Mouse (Mus musculus) Muller cell, postnatal 12 days (primary cell): Measurements from ENCODE around the gene Prkra.
"Not testable (repeated sequence)": the region's sequence is repeated elsewhere in the genome, so short reads cannot be mapped to it uniquely, and the experiment has no call there.

Source experiments
- DNase-seq: peaks from one replicate; pipeline ENCODE4 v3.0.0-alpha.2; 2015; ENCODE audit errors: inconsistent ontology term

Gene Prkra

GRCm38 (mm10) chr2:76655982-76656381, 8.2 kb upstream of the Prkra start:
- no peak for DNase-seq

- DNase-seq = no peak
These were observed 7.6 kb upstream of the Prkra start for GRCm38 (mm10) chr2:76655444-76655843.

- DNase-seq = no peak
These were observed 6.8 kb upstream of the Prkra start for GRCm38 (mm10) chr2:76654646-76655045.

DNA sequence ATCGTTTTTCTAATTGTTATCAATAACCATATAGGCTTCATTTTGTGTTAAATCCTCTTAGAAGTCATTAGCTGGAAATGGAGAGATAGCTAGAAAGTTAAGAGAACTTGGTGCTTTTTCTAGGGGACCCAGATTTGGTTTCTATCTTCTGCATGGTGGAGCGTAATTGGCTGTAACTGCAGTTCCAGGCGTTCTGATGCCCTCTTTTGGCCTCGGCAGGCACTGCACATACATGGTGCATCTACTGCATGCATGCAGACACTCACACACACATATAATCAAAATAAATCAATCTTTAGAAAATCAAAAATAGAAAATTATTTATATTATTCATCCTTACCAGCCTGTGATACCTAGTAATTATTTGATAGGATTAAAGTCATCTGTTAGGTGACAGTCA, 5.3 kb upstream of the Prkra start:
- no peak for DNase-seq

DNA sequence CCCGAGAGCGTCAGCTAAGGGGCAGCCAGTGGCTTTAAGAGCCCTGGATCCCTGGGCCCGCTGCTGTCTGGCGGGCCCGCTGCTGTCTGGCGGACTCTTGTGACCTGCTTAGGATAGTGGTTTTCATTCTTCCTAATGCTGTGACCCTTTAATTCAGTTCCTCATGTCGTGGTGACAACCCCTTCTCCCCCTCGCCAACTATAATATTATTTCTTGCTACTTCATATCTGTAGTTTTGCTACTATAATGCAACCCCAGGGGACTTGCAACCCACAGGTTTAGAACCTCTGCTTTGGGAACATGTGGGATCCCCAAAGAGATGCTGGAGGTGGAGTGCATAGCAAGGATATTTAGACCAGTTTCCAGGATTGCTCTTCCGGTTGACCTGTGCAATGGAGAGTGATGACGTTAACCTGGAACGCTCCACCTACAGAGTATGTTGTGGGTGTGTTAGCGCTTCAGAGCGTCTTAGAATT, 889 bp upstream of the Prkra start:
- peak; percentile 33 for DNase-seq

- no peak for DNase-seq
These were observed 360 bp downstream of the Prkra start for GRCm38 (mm10) chr2:76647441-76647869.

DNA sequence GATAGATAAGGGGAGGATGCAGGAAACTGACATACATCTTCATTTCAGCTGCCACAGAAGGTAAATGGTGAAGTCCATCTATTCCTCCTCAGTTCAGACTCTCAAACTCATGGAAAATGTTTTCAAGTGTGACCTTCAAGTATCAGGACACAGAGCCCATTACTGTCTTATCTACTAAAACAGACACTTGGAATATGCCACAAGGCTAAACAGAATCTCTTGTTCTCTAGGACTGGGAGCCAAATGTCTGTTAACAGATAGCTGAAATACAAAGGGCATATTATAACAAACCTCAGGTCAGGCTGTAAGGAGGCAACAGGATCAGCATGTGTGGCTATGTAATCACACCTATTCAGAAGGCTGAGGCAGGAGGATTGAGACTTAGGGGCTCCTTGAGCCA, 4.0 kb downstream of the Prkra start:
- DNase-seq = no peak

DNA sequence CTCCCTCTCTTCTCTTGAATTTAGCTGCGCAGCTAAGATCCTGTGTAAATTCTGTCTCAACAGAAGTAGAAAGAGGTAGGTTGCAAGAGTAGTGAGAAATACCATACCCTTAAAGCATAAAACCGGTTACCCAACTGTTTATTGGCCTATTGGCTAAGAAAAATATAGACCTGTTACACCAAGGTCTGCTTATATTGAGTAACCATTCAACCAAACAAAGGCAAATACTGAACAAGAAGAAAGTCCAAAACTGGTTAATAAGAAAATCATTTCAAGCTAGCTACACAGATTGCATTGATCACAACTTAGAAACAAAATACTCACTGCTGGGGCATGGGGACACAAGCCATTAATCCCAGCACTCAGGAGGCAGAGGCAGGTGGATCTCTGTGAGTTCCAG, 8.2 kb downstream of the Prkra start:
- no peak for DNase-seq

DNA sequence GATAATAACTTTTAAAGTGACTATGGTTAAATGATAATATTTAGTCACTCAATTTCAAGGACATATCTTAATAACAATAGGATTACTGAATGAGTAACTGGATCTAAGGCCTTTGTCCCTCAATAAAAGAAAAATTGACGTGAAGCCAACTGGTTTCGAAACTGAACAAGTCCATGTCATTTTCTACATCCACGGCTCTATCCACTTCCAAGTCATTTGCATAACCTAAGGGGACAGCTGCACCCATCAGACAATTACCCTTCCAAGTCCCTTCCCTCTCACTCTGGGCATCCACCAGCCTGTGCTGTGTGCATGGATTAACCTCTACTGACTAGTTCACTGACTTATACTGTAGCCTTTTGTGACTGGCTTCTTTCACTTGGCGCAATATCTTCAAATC, 16.2 kb downstream of the Prkra start:
- peak; percentile 33 for DNase-seq

GRCm38 (mm10) chr2:76630293-76630692, 17.5 kb downstream of the Prkra start:
- DNase-seq = no peak

GRCm38 (mm10) chr2:76622316-76622715, 25.5 kb downstream of the Prkra start:
- DNase-seq = not testable (repeated sequence)

DNA sequence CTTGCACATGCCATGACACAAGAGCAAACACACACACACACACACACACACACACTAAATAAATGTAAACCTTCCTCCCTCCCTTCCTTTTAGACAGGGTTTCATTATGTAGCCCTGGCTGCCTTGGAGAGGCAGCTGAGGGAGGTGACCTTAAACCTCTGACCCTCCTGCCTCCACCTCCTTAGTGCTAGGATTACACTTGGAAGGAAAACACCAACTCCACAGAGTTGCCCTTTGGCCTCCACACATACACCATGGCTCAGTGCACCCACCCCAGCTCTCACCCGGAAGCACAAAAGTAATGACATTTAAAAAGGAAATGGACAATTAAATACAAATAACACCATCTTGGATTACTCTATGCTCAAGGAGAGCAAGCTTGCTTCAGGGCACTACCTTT, 26.1 kb downstream of the Prkra start:
- no peak for DNase-seq

DNA sequence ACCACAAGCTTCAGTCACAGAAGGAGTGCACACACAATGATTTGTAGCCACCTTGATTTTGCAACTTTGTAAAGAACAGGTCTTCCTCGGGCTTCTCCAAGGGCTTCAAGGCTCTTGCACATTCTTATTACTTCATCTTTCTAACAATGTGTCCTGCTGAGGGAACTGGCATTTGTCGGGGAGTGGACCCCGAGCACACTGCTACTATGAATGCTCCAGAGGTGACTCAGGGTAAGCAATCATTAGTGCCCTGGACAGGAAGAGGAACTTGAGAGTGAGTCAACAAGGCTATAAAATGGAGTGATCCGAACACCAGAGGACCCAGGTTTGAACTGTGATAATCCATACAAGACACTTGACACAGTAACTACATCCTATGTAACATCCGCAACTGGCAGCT, 27.6 kb downstream of the Prkra start:
- DNase-seq = no peak

- DNase-seq = peak; percentile 22
These were observed 29.7 kb downstream of the Prkra start for GRCm38 (mm10) chr2:76618078-76618477.

DNA sequence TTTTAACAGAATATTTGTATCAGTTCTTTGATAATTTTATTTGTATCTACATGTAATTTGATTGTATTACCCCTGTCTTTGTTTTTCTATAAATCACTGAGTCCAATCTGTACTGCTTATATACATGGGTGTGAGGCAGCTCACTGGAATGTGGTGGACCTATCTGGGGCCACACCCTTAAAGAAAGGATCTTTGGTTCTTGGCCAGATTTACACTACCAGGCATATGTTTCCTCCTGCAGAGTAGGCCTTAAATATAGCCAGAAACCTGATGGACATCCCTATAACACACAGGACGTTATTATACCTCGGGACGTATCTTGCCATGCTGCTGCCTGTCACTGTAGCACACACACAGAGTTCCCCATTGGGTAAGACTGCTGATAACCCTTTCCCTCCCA, 35.8 kb downstream of the Prkra start:
- no peak for DNase-seq

GRCm38 (mm10) chr2:76610326-76611104, 37.3 kb downstream of the Prkra start:
- peak; percentile 59 for DNase-seq

- no peak for DNase-seq
These were observed 41.1 kb downstream of the Prkra start for GRCm38 (mm10) chr2:76606704-76607103.

- DNase-seq = no peak
These were observed 45.6 kb downstream of the Prkra start for GRCm38 (mm10) chr2:76602256-76602655.

GRCm38 (mm10) chr2:76599214-76599613, 48.6 kb downstream of the Prkra start:
- no peak for DNase-seq

DNA sequence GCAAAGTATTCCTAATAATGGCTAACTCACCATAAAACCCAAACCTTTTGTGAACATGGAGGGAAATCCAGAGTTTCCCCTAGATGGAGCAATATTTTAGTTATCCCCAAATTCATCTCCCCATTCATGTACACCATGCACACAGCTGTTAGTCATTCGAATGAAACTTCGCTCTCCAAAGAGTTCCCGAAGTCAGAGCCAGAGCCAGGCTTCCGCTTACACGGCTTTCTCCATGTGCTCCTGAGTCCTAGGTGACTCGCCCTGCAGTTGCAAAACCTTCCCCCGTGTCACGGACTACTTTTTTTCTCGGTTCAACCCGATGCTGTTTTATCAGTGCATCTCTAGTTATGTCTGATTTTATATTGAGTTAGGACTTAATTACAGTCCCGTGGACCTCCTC, 50.3 kb downstream of the Prkra start:
- DNase-seq = no peak

- DNase-seq = peak; percentile 91
These were observed 55.4 kb downstream of the Prkra start for GRCm38 (mm10) chr2:76592401-76592924.

- DNase-seq = no peak
These were observed 57.6 kb downstream of the Prkra start for GRCm38 (mm10) chr2:76590221-76590620.

DNA sequence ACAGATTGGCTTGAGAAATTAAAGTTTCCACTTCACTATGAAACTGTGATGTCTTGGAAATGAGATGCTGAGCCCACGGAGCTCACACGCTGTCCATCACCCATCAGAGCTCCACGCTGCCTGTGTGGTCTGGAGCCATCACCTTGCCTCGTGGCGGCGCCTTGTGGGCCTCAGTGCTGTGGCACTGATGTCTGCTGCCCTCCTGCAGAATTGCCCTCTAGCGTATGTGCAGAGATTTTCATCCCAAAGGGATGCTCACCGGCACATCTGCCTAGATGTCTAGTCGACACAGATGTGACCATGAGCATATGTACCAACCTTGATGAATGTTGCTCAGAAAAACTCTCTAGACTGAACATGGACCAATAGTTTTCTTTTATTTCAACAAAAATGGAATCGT, 60.9 kb downstream of the Prkra start:
- DNase-seq = no peak

GRCm38 (mm10) chr2:76585090-76585489, 62.7 kb downstream of the Prkra start:
- DNase-seq = no peak
